Mouse (Mus musculus): Measurements from ENCODE around the gene Cul7. TPM values are rescaled to one million over a fixed set of nuclear protein-coding genes. Genes with fewer than 3 reads are reported as not detected.
A peak's percentile ranks its signal among the peaks of the same experiment; 100 is the strongest.

The Cul7 gene
- polyA plus RNA-seq, 1 experiment from 2014 or later, result 46.5 TPM

DNA sequence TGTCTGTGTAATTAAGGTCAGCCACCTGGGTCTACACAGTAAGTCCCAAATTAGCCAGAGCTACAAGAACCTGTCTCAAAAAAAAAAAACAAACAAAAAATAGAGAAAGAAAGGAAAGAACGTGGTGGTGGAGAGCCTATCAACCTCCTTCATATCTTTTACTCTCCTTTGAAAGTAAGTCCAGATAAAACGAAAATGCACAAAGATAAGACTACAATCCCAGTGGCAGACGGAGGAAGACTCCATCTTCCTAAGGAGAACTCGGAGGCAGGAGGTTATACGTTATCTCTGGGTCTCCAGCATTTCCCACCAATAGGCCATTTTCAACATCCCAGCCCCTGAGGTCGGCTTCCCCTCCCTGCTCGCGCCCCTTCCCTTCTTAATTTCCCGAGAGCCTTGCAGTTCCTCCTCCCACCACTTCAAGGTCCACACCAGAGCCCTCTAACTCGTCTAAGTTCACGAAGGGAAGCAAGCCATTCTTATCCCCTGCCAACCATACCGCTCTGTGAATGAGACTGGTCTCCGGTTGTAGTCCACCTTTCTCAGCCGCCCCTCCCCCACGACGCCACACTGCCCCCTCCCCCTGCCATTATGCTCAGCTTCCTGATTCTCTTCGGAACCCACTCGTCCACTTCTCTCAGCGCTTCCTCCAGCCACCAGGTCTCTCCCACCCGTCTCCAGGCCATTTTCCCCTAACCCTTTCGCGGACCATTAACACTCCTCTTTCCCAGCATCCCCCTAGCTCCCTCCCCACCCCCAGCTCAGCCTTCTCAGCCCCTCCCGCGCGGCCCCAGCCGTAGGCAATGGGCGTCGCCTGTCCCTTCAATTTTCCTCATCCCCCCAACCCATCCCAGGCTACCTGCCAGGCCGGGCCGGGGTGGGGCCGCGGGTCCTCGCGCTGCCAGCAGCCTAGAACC, 30.0 kb downstream of the Cul7 start:
- Histone ChIP-seq H3K27ac (peak overlapping the region; percentile 89), H3K4me1 (peaks cover 32% of the 10 kb centered on the region), H3K9me3 (no peaks in the 10 kb centered on the region), H3K4me2 (peak overlapping the region; percentile 71), H3K36me3 (replicated peaks) (peaks cover 52% of the 10 kb centered on the region), H3K27me3 (no peaks in the 10 kb centered on the region), H3K4me3 (replicated peaks) (peak overlapping the region; percentile 88), H3K9ac (peak overlapping the region; percentile 80)
- WGBS, result under 1% methylated on average over 34 of the region's 34 CpGs
- ATAC-seq (ENCODE audit: low FRiP score), result no peak; the same call in 1 of the 2 replicates

DNA sequence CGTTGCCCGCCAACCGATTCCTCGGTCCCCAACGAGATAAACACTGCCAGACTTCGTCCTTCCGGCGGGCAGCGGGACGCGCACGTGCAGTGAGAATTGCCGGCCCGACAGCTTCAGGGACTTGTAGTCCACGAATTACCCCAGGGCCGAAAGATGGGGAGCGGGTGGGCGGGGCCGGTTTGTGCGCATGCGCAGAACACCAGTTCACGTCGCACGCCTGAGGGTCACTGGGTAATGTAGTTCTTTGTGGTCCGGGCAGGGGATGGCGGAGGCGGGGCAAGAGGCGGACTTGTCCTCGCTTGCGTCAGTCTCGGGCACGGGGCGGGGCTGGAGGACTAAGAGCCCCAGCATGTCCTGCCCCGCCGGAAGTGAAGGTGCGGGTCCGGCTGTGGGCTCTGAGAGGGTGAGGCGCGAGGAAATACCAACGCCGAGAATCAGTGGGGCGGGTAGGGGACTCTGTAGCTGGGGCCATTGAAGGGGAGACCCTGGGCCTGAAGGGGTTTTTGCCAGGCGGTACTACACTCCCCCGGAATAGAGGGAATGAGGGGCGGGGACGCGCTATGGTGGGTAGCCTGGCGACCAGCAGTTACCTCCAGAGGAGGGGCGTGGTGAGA, 30.7 kb downstream of the Cul7 start, which contains the start of gene Klhdc3:
TSS of gene Klhdc3 (minus strand) at position 155 of the 614 bp plus-strand sequence.
- H3K27me3 ChIP-seq, result no peaks in the 10 kb centered on the region
- peak; percentile 98 for ATAC-seq (ENCODE audit: low FRiP score)
- H3K4me3 ChIP-seq (replicated peaks), result peak within 1 kb of the TSS; percentile 88
- H3K4me2 ChIP-seq, result peak within 1 kb of the TSS; percentile 76
- H3K9me3 ChIP-seq, result no peaks in the 10 kb centered on the region
- H3K27ac ChIP-seq, result peak within 1 kb of the TSS; percentile 89
- H3K36me3 ChIP-seq (replicated peaks), result peaks cover 53% of the 10 kb centered on the region
- H3K4me1 ChIP-seq, result peaks cover 32% of the 10 kb centered on the region
- H3K9ac ChIP-seq, result peak within 1 kb of the TSS; percentile 80
- WGBS, result under 1% methylated on average over 49 of the region's 49 CpGs

DNA sequence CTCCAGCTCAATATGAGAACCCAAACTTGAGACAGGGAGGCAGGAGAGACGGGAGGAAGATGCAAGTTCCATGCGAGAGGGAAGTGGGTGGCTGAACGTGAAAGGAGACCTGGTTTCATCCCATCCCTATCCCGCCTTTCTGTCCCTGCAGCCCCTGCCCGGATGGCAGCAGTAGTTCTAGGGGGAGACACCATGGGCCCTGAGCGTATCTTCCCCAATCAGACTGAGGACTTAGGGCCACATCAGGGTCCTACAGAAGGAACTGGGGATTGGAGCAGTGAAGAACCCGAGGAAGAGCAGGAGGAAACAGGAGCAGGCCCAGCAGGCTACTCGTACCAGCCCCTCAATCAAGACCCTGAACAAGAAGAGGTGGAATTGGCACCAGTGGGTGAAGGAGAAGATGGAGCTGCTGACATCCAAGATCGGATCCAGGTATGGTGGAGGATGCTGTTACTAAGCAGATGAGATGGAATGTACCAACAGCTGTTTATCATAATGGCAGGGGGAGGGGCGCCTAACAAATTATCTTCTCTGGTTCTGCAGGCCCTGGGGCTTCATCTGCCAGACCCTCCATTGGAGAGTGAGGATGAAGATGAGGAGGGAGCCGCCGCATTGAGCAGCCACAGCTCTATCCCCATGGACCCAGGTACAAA, 31.5 kb downstream of the Cul7 start:
- H3K9me3 ChIP-seq, result no peaks in the 10 kb centered on the region
- peaks cover 53% of the 10 kb centered on the region for H3K36me3 ChIP-seq (replicated peaks)
- peak overlapping the region; percentile 88 for H3K4me3 ChIP-seq (replicated peaks)
- no peaks in the 10 kb centered on the region for H3K27me3 ChIP-seq
- peak overlapping the region; percentile 50 for H3K9ac ChIP-seq
- H3K4me2 ChIP-seq, result peak overlapping the region; percentile 76
- WGBS, result 28% methylated on average over 12 of the region's 12 CpGs
- ATAC-seq (ENCODE audit: low FRiP score), result peak; percentile 1; the same call in 1 of the 2 replicates
- peak overlapping the region; percentile 70; the same call in 1 of the 2 replicates for H3K27ac ChIP-seq
- peaks cover 32% of the 10 kb centered on the region for H3K4me1 ChIP-seq

DNA sequence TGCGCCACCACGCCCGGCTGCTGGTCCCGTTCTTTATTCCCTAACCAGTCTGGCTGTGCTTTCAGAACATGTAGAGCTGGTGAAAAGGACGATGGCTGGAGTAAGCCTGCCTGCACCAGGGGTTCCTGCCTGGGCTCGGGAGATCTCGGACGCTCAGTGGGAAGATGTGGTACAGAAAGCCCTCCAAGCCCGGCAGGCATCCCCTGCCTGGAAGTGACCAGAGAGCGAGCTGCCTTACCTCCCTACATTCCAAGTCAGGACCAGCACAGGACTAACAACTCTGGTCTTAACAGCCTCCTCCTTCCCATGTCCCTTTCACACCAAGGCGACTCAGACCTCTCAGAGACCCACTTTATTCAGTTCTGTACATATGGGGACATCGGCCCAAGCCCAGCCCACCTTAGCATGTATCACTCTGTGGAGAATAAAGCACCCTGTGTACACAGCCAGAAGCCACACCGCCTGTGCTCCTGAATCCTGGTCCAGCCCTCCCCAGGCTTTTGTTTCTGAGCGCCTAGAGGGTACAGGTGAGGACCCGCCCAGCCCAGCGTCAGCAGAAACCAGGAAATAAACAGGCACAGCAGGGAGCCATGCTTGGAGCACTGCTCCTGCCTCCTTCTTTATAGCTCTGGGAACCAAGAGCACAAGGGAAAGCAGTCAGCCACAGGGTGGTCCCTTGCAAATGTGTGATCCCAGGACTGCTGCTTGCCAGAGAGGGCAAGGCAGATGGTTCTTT, 32.7 kb downstream of the Cul7 start:
- H3K4me1 ChIP-seq, result peaks cover 30% of the 10 kb centered on the region
- no peak overlapping the region for H3K4me3 ChIP-seq (replicated peaks)
- H3K9ac ChIP-seq, result no peak overlapping the region
- H3K4me2 ChIP-seq, result no peak overlapping the region
- H3K27ac ChIP-seq, result no peak overlapping the region
- no peaks in the 10 kb centered on the region for H3K9me3 ChIP-seq
- 81% methylated on average over 16 of the region's 16 CpGs for WGBS
- no peak for ATAC-seq (ENCODE audit: low FRiP score)
- H3K27me3 ChIP-seq, result no peaks in the 10 kb centered on the region
- peaks cover 51% of the 10 kb centered on the region for H3K36me3 ChIP-seq (replicated peaks)

DNA sequence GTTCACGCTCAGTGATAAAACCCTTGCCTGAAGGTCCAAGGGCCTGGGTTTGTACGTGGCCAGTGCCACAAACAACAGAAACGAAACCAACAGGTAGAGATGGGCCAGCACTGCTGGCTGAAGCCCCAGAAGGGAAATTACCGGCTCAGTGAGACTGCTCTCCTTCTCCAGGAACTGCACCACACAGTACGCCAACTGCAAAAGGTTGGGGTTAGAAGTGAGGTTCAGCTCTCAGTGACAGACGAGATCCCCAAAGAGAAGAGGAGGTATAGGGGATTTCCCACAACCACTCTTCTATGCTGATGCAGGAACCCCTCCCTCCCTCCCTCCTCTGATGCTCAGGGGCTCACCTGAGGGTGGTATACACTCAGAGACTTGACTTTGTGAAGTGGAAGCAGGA, 35.8 kb downstream of the Cul7 start:
- Histone ChIP-seq H3K36me3 (replicated peaks) (peaks cover 50% of the 10 kb centered on the region), H3K27ac (no peak overlapping the region), H3K4me3 (replicated peaks) (no peak overlapping the region), H3K27me3 (no peaks in the 10 kb centered on the region), H3K4me1 (peaks cover 9% of the 10 kb centered on the region), H3K9me3 (no peaks in the 10 kb centered on the region), H3K9ac (no peak overlapping the region), H3K4me2 (no peak overlapping the region)
- ATAC-seq (ENCODE audit: low FRiP score), result no peak
- WGBS, result 94% methylated on average over 6 of the region's 6 CpGs

DNA sequence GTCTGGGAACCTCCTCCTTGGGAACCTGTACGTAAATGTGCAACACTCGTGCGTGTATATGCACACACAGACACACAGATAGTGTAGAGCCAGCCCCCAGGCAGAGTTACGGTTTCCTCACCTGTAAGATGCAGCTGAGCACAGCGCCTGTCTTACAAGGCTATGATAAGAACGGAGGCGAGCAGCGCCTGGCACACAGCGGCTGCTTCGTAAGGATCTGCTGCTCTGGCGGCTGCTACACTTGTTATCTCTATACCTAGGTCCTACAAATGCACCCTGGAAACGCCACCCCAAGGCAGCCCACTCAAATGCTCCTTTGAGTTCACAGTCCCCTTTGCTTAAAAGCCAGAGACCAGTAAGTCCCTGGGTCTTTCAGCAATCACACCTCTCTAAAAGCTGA, 40.5 kb downstream of the Cul7 start:
- H3K27me3 ChIP-seq, result no peaks in the 10 kb centered on the region
- no peaks in the 10 kb centered on the region for H3K9me3 ChIP-seq
- no peak for ATAC-seq (ENCODE audit: low FRiP score)
- no peak overlapping the region for H3K4me3 ChIP-seq (replicated peaks)
- no peak overlapping the region for H3K27ac ChIP-seq
- no peaks in the 10 kb centered on the region for H3K4me1 ChIP-seq
- peaks cover 33% of the 10 kb centered on the region for H3K36me3 ChIP-seq (replicated peaks)
- 94% methylated on average over 12 of the region's 12 CpGs for WGBS
- no peak overlapping the region for H3K4me2 ChIP-seq
- no peak overlapping the region for H3K9ac ChIP-seq

DNA sequence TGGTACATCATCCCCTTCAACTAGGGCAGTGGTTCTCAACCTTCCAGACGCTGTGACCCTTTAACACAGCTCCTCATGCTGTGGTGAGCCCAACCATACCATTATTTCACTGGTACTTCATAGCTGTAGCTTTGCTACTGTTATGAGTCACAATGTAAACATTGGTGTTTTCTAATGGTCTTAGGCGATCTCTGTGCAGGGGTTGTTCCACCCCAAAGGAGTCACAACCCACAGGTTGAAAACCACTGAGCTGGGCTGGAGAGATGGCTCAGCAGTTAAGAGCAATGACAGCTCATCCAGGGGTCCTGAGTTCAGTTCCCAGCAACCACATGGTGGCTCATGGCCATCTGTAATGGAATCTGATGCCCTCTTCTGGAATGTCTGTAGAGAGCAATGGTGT, 41.3 kb downstream of the Cul7 start:
- Histone ChIP-seq H3K9me3 (no peaks in the 10 kb centered on the region), H3K4me2 (no peak overlapping the region), H3K27ac (no peak overlapping the region), H3K27me3 (no peaks in the 10 kb centered on the region), H3K4me3 (replicated peaks) (no peak overlapping the region), H3K4me1 (no peaks in the 10 kb centered on the region), H3K36me3 (replicated peaks) (peaks cover 33% of the 10 kb centered on the region), H3K9ac (no peak overlapping the region)
- ATAC-seq (ENCODE audit: low FRiP score), result no peak
- 90% methylated on average over 2 of the region's 2 CpGs for WGBS

DNA sequence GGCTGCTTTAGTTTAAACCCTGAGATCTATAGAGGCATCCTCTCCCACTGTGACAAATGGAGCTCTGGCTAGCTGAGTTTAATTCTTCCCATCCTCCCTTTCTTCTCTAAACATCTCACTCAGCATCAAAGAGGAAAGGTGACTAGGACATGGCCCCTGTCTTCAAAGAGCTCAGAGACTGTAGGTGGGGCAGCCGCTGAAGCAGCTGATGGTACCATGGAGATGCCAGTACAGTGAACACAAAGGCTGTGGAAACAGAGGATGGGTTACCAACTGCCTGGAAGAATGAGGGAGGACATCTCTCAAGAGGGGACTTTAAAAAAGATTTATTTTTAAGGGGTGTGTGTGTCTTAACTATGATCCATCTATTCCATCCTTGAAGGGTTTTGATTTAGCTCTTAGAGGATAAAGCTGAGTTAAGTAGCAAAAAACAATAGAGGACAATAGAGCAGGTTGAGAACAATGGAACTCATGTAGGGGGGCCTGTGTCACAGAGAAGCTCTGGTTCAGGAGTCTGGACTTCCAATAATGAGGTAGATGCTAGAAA, 44.5 kb downstream of the Cul7 start:
- 78% methylated on average over 1 of the region's 1 CpGs for WGBS
- Histone ChIP-seq H3K36me3 (replicated peaks) (peaks cover 43% of the 10 kb centered on the region), H3K4me1 (no peaks in the 10 kb centered on the region), H3K4me3 (replicated peaks) (no peak overlapping the region), H3K9me3 (no peaks in the 10 kb centered on the region), H3K27ac (no peak overlapping the region), H3K4me2 (no peak overlapping the region), H3K27me3 (no peaks in the 10 kb centered on the region), H3K9ac (no peak overlapping the region)
- ATAC-seq (ENCODE audit: low FRiP score), result no peak

DNA sequence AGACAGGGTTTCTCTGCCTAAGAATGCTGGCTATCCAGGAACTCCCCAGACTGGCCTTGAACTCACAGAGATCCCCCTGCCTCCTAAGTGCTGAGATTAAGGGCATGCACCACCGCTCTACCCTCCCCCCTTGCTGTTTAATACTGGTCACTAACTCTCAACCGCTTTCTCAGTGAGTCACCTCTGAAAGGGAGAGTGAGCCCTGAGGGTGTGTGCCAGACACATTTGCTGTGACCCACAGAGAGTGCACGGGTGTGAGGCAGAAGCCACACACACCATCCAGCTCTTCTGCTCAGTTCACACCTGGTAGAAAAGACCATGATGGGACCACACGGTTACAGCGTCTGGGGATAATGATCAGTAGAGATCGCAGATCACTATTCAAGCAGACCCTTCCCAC, 48.4 kb downstream of the Cul7 start:
- H3K27ac ChIP-seq, result no peak overlapping the region
- peaks cover 42% of the 10 kb centered on the region for H3K36me3 ChIP-seq (replicated peaks)
- H3K9me3 ChIP-seq, result no peaks in the 10 kb centered on the region
- 88% methylated on average over 6 of the region's 6 CpGs for WGBS
- H3K27me3 ChIP-seq, result no peaks in the 10 kb centered on the region
- H3K4me3 ChIP-seq (replicated peaks), result no peak overlapping the region
- ATAC-seq (ENCODE audit: low FRiP score), result no peak
- peaks cover 24% of the 10 kb centered on the region for H3K4me1 ChIP-seq
- H3K9ac ChIP-seq, result no peak overlapping the region
- no peak overlapping the region for H3K4me2 ChIP-seq

DNA sequence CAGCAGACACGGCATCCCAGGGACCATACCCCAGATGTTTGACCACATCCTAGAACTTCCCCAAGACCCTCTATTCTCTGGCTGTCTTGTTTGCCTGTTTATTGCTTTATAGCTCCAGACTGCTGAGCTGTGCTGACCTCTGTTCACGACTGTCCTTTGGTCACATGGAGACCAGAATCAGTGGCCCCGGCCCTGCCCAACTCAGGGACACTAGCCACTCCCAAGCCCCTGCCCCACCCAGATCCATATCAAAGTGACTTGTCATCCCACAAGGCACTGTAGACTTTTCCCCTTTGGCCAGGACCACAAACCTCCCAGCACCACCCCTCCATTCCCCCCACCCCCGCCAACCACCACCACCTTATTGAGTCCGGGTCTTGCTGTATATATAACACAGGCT, 49.1 kb downstream of the Cul7 start:
- peaks cover 31% of the 10 kb centered on the region for H3K4me1 ChIP-seq
- no peak overlapping the region for H3K27ac ChIP-seq
- H3K9me3 ChIP-seq, result no peaks in the 10 kb centered on the region
- H3K27me3 ChIP-seq, result no peaks in the 10 kb centered on the region
- no peak overlapping the region for H3K4me3 ChIP-seq (replicated peaks)
- H3K9ac ChIP-seq, result no peak overlapping the region
- WGBS, result 83% methylated on average over 5 of the region's 5 CpGs
- peaks cover 37% of the 10 kb centered on the region for H3K36me3 ChIP-seq (replicated peaks)
- no peak for ATAC-seq (ENCODE audit: low FRiP score)
- H3K4me2 ChIP-seq, result no peak overlapping the region

DNA sequence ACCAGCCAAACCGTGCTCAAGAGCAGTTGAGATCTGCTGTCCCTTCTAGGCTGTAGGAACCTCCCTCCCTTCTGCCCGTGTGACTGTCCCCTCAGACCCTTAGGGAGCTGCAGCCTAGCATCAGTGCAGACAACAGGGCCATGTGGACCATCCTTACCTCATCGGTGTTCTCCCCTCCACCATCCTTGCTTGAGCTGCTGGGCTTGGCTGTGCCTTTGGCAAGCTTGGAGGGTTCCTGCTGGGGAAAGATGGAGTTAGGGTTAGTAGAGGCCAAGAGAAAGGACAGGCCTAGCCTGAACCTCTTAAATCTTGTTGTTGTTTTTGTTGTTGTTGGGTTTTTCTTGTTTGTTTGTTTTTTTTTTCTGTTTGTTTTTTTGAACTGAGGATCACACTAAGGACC, 49.8 kb downstream of the Cul7 start:
- H3K4me1 ChIP-seq, result peaks cover 31% of the 10 kb centered on the region
- H3K9ac ChIP-seq, result no peak overlapping the region
- 90% methylated on average over 3 of the region's 3 CpGs for WGBS
- no peak for ATAC-seq (ENCODE audit: low FRiP score)
- H3K9me3 ChIP-seq, result no peaks in the 10 kb centered on the region
- no peak overlapping the region for H3K4me3 ChIP-seq (replicated peaks)
- H3K4me2 ChIP-seq, result no peak overlapping the region
- H3K36me3 ChIP-seq (replicated peaks), result peaks cover 37% of the 10 kb centered on the region
- H3K27me3 ChIP-seq, result no peaks in the 10 kb centered on the region
- H3K27ac ChIP-seq, result no peak overlapping the region
